Mouse (Mus musculus): ENCODE data around the gene Mrpl43. TPM values are rescaled to one million over a fixed set of nuclear protein-coding genes. Genes with fewer than 3 reads are reported as not detected.
A peak's percentile ranks its signal among the peaks of the same experiment; 100 is the strongest.

Mrpl43 gene
- total RNA-seq, 2 experiments from 2014 or later: 45.3 to 45.5 TPM

DNA sequence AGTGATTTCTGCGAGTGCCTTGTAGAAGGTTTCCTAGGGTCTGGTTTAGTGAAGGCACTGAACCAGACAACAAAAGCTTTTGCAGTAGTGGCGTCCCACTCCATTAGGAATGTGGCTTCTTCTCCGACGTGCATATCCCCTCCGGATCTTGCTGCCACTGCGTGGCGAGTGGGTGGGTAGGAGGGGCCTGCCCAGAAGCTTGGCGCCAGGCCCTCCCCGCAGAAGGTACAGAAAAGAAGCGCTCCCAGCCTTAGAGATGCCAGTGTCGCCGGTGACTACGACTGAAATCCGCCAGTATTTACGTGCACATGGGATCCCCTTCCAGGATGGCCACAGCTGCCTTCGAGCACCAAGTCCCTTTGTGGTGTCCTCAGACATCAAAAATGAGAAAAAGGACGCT is 779 bp upstream of the Mrpl43 start:
- DNase-seq: no peak

DNA sequence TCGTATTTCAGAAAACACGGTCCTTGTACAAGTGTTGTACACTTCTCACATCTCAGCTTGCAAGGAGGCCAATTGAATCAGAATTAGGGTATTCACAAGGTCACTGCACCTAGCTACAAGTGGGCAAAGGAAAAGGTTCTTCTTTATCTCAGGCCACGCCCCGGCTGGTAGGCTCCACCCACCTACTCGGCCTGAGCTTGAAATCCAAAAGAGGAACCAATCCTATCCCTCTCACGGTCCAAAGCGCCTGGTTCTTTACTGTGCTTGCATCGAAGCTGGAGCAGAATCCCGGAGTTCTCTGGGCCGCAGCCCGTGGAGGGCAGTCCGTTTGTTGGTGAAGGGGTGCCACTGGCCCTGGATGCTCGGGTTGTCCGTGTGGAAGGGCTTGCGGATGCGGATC is 798 bp downstream of the Mrpl43 start, which contains the start of gene Twnk:
Twnk (plus strand) TSS at position 220 of the 400 bp plus-strand sequence.
- DNase-seq: peak; percentile 57

DNA sequence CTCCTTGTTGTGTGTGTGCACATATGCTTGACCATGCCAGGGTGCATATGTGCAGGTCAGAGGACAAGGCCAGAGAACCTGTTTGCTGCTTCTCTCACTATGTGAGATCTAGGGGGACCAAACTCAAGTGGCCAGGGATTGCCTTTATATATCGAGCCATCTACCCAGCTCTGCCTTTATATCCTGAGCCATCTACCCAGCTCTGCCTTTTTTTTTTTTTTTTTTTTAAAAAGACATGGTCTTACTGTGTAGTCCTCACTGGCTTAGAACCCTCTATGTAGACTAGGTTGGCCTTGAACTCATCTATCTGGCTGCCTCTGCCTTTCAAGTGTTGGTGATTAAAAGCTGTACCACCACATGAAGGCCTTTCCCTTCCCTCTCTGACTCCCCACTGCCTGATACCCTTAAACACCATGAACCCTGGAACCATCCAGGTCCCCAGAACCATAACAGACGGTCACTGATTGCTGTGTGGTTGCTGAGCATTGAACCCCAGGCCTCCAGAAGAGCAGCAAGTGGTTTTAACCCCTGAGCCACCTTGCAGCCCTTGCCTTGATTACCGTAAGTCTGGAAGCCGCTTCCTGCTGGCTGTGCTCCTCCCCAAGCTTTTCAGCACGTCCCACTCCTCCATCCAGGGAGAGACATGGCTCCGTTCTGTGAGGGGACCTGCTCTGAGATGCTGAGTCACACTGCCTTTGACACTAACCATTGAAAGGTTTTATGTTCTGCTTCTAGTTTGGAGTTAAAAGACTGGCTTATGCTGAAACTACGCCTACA is 2.3 kb downstream of the Mrpl43 start:
- DNase-seq: no peak

DNA sequence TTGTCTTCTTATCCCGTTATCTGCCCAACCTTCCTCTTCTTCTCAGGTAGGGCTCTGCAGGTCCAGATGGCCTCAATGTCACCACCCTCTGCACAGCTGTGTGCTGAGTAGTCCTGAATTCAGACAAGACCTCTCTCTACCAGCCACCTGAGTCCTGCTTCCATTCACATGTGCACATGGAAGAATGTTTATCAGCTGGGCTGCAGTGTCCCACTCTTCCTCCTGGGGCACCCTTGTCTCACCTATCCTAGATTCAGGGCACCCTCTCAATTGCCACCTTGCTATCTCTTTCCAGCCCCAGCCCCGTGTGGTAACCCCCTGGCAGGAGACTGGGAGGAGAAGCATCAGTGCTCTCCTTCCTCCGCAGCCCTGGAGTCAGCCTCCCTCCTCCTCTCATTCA is 3.9 kb downstream of the Mrpl43 start:
- DNase-seq: no peak

- no peak for DNase-seq
Measured at GRCm38 (mm10) chr19:44999647-45000046, 6.6 kb downstream of the Mrpl43 start.

DNA sequence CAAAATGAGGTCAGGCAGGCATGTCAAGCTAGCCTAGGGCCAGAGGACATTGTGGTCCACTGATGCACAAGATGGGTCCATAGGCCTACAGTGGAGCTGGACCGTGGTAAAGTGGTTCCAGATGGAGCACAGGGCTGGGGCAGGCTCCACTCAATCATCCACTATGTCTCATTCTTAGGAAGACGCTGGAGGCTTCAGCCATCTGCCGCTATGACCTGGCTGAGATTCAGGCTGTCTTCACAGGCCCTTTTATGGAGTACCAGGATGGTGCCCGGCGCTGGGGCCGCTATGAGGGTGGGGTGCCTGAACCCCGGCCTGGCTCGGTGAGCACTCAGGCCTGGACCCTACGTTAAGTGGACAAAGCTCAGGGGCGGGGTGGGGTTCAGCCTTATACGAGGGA is 8.5 kb downstream of the Mrpl43 start:
- DNase-seq: no peak

- no peak for DNase-seq
Measured at GRCm38 (mm10) chr19:44992712-44993111, 13.5 kb downstream of the Mrpl43 start.

GRCm38 (mm10) chr19:44992246-44992645 is 14.0 kb downstream of the Mrpl43 start:
- DNase-seq: no peak

DNA sequence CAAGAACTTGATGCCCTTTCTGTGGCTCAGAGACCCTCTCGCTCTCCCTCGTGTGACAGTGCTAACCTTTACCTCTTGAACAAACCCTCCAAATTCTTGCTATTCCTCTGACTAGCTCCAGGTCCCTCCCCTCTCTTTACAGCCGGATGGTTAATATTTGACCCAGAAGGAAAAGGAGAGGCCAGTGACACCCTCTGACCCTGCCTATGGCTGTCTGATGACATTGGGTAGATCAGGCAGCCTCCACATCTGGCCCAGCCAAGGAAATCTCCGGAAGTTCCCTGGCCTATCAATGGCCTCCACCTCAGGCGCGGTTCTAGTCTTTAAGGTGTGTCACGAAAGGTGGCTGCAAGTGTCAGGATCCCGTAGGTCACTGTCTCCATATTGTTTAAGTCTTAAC is 15.2 kb downstream of the Mrpl43 start:
- DNase-seq: no peak

DNA sequence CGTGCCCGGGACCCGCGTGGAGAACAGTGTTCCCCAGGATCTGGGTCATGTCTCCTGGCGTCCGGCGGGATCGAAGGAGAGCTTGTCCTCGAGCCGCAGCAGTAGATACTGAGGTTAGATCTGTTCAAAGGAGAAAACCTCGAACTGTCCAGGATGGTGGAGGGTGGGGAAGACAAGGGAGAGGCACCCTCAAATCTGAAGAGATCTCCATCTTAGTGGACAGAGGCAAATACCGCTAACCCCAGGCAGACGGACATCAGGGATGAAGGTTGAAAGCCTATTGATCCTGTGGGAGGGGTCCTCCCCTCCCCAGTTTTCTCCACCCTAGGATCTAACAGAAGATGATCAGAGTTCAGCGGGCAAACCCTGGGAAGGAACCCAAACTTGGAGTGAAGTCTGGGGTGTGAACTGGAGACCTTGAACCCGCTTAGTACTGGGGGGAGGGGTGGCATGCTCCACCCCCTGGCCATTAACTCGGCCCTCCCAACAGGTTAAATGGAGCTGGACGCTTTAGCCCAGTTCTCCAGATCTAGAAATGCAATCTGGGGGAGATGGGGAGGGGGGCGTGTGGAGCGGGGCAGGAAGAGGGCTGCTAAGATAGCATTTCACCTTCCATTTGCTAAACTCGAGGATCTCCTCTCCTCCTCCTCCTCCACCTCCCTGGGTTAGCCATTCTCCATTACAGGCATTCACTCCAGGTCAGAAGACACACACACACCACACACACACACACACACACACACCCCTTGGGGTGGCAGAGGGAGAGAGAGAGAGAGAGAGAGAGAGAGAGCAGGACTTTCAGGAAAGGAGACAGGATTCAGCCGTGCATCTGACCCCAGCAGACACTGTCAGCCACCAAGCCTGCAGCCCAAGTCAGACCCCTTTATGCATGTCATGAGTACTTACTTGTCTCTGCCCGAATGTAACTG is 16.4 kb downstream of the Mrpl43 start:
- DNase-seq: no peak

- DNase-seq: peak; percentile 43
Measured at GRCm38 (mm10) chr19:44988831-44989566, 17.2 kb downstream of the Mrpl43 start, which contains the start of gene Sema4g. Gene Sema4g, plus strand, starts transcription at chr19:44989101.

- DNase-seq: no peak
Measured at GRCm38 (mm10) chr19:44988321-44988720, 17.9 kb downstream of the Mrpl43 start.

- no peak for DNase-seq
Measured at GRCm38 (mm10) chr19:44987851-44988250, 18.4 kb downstream of the Mrpl43 start.

DNA sequence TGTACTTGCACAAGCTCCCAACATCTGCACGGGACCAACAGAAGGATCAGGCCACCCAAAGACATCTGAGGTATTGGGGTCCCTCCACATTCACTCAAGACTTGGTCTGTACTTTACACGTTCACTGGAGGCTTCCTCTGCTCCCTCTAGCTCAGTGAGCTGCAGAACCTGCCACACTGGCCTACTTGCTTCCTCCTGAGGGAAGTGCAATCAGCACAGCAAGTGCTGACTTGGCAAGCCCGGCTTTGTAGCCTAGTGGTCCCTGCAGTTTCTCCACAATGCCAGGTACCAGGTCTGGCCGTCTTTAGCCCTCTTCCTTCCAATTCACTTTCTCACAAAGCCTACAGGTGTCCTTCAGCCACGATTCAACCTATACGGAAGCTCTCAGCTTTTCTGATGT is 19.2 kb downstream of the Mrpl43 start:
- DNase-seq: no peak

DNA sequence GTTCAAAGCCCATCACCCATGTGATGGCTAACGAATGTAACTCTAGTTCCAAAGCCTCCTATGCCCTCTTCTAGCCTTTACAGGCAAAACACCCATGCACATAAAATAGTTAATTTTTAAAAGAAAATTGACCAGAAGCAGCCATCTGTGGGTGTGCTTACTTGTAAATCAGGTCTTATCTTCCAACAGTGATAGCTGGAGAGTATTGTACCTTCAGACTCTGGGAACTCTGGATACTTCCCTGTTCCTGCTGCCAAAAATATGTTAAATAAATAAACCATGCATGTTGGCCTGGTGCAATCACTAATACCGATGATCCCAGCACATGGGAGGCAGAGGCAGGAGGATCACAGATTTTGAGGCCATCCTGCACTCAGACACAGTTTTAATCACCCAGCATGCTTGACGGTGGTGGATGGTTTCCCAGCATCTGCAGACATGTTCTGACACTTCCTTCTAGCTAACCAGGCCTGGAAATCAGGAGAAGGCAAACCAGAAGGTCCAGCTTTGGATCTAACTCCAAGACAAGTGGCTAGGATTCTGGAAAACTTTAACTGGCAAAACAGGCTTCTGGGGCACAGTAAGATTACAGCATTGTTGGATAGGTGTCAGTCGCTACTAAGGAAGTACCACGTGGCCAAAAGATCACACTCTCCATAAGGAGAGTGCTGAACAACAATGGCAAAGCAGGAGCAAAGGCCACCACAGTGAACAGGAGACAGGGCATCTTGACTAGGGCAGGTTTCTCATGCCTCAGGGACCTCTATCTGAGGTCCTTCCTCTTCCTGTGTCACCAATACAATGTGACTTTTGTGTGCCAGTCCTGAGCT is 20.9 kb downstream of the Mrpl43 start:
- no peak for DNase-seq

GRCm38 (mm10) chr19:44984420-44984819 is 21.8 kb downstream of the Mrpl43 start:
- no peak for DNase-seq

DNA sequence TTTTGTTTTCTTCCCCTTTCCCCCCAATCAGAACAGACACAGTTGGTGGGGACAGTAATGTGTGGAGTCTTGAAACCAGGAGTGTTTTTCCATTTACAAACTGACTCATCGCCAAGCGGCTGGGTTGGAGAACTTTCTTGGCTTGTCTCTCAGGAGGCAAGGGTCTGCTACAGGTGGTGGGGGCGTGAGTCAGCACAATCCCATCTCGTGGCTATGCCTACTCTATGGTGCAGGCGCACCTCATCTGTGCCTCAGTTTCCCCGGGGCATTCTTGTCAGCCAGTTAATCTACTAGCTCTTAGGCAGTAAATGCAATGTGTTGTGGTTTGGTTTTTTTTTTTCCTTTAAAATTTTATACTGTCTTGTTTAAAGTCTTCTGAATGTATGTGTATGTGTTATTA is 22.9 kb downstream of the Mrpl43 start:
- DNase-seq: no peak

- no peak for DNase-seq
Measured at GRCm38 (mm10) chr19:44982477-44983115, 23.6 kb downstream of the Mrpl43 start.

DNA sequence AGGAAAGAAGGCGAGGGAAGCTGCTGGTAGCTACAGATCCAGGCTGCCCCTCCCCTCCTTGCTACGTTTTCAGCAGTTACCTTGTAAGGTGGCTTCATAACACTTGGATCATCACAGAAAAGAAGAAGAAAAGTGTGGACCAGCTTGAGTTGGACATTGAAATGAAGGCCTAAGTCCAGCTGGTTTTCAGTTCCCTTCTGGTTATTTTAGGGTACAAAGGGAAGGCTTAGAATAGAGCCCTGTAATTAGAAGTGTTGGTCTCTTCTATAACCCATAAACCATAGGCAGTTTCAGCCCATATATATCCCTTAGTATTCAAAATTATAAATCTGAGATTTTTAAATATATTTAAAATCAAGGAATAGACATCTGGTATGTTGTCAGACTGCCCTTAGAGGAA is 25.5 kb downstream of the Mrpl43 start:
- DNase-seq: no peak

- DNase-seq: no peak
Measured at GRCm38 (mm10) chr19:44977148-44977547, 29.1 kb downstream of the Mrpl43 start.

GRCm38 (mm10) chr19:44976636-44977035 is 29.6 kb downstream of the Mrpl43 start:
- DNase-seq: no peak
